Mouse (Mus musculus) hindbrain, embryonic 16.5 days (tissue): ENCODE measurements around the gene Gm13285. TPM values are rescaled to one million over a fixed set of nuclear protein-coding genes. Genes with fewer than 3 reads are reported as not detected.
"Not testable (repeated sequence)": the region's sequence is repeated elsewhere in the genome, so short reads cannot be mapped to it uniquely, and the experiment has no call there.

Experiments
- ATAC-seq: fragments of 200-750 bp; cut with Nextera tagmentation; 2 replicates; pipeline ENCODE4 v1.8.0; 2017; ENCODE audit warnings: moderate TSS enrichment, moderate library complexity
- H3K27ac ChIP-seq: fragments of 300-500 bp; sonication (generic); 2 replicates; pipeline ENCODE4 v1.5.1; 2014; ENCODE audit warnings: low read depth, mild to moderate bottlenecking, control low read depth, low read length, moderate library complexity
- H3K27me3 ChIP-seq: fragments of 300-500 bp; sonication (generic); replicated peaks from 2 replicates; pipeline ENCODE4 v1.6.1; 2014; ENCODE audit warnings: low read length; ENCODE audit not compliant: control insufficient read depth, insufficient read depth
- H3K36me3 ChIP-seq: fragments of 300-500 bp; sonication (generic); 2 replicates; pipeline ENCODE4 v1.6.1; 2014; ENCODE audit warnings: mild to moderate bottlenecking, low read length, moderate library complexity, mixed read lengths; ENCODE audit not compliant: control insufficient read depth, insufficient read depth
- H3K4me1 ChIP-seq: fragments of 300-500 bp; sonication (generic); 2 replicates; pipeline ENCODE4 v1.6.1; 2014; ENCODE audit warnings: low read depth, low read length; ENCODE audit not compliant: control insufficient read depth, insufficient read depth
- H3K4me2 ChIP-seq: fragments of 300-500 bp; sonication (generic); 2 replicates; pipeline ENCODE4 v1.6.1; 2014; ENCODE audit warnings: mild to moderate bottlenecking, low read length, control low read depth, moderate library complexity
- H3K4me3 ChIP-seq: fragments of 300-500 bp; sonication (generic); 2 replicates; pipeline ENCODE4 v1.5.1; 2014; ENCODE audit warnings: mild to moderate bottlenecking, low read length, control low read depth, moderate library complexity
- H3K9ac ChIP-seq: fragments of 300-500 bp; sonication (generic); 2 replicates; pipeline ENCODE4 v1.6.1; 2014; ENCODE audit warnings: low read depth, mild to moderate bottlenecking, control low read depth, low read length, moderate library complexity
- H3K9me3 ChIP-seq: fragments of 300-500 bp; sonication (generic); 2 replicates; pipeline ENCODE4 v1.6.1; 2014; ENCODE audit warnings: mild to moderate bottlenecking, low read length, moderate library complexity; ENCODE audit not compliant: control insufficient read depth
- WGBS: fragments of 180-500 bp; shearing (Covaris S2); extraction: QIAGEN DNeasy Blood & Tissue Kit; methylation state at CpG from one replicate; pipeline ENCODE4 v1.1.7; 2014; 5-methylcytosine and 5-hydroxymethylcytosine counted together
- polyA plus RNA-seq: library from polyadenylated mRNA; unstranded; fragments of >200 nt; fragmentation: Nextera tagmentation; extraction: Ambion mirVana; gene quantifications from 2 replicates; pipeline ENCODE4 v1.2.1, GENCODE M21; 2015

Gene Gm13285
- polyA plus RNA-seq, 1 experiment from 2014 or later, result 0.21 TPM

- H3K4me1 ChIP-seq, ATAC-seq, H3K9ac ChIP-seq, H3K36me3 ChIP-seq, H3K27me3 ChIP-seq, H3K27ac ChIP-seq, H3K4me2 ChIP-seq, H3K9me3 ChIP-seq, H3K4me3 ChIP-seq: not testable (repeated sequence)
- 0% methylated on average over 1 of the region's 28 CpGs for WGBS
Observed at GRCm38 (mm10) chr4:88788402-88788801, 11.1 kb upstream of the Gm13285 start, which contains the start of gene Gm13277. Gene Gm13277 (plus strand): TSS chr4:88788632.

- not testable (repeated sequence) for H3K9me3 ChIP-seq, H3K4me3 ChIP-seq, H3K4me1 ChIP-seq, H3K36me3 ChIP-seq, ATAC-seq, H3K27ac ChIP-seq, H3K9ac ChIP-seq, H3K4me2 ChIP-seq, H3K27me3 ChIP-seq
- no CpG with 5 or more reads among the region's 28 CpGs for WGBS
Observed at GRCm38 (mm10) chr4:88791250-88791649, 8.2 kb upstream of the Gm13285 start, which contains the start of gene Gm13278. Gene Gm13278 (plus strand): TSS chr4:88791550.

GRCm38 (mm10) chr4:88793936-88794675 lies 5.4 kb upstream of the Gm13285 start, which contains the start of gene Gm13275:
Gene Gm13275 (plus strand): TSS chr4:88794487.
- H3K9ac ChIP-seq, H3K4me1 ChIP-seq, H3K4me2 ChIP-seq, H3K9me3 ChIP-seq, H3K27me3 ChIP-seq, H3K27ac ChIP-seq, H3K36me3 ChIP-seq, ATAC-seq, H3K4me3 ChIP-seq: not testable (repeated sequence)
- WGBS, result 0% methylated on average over 4 of the region's 52 CpGs

- ATAC-seq, H3K4me1 ChIP-seq, H3K9ac ChIP-seq, H3K36me3 ChIP-seq, H3K4me3 ChIP-seq, H3K27me3 ChIP-seq, H3K9me3 ChIP-seq, H3K4me2 ChIP-seq, H3K27ac ChIP-seq: not testable (repeated sequence)
- no CpG with 5 or more reads among the region's 28 CpGs for WGBS
Observed at GRCm38 (mm10) chr4:88797097-88797496, 2.4 kb upstream of the Gm13285 start, which contains the start of gene Gm13279. Gene Gm13279 (plus strand): TSS chr4:88797397.

GRCm38 (mm10) chr4:88802954-88803353 lies 3.5 kb downstream of the Gm13285 start, which contains the start of gene Gm13287:
Gene Gm13287 (plus strand): TSS chr4:88803254.
- WGBS, result no CpG with 5 or more reads among the region's 29 CpGs
- not testable (repeated sequence) for H3K27ac ChIP-seq, H3K4me1 ChIP-seq, H3K4me3 ChIP-seq, ATAC-seq, H3K4me2 ChIP-seq, H3K9ac ChIP-seq, H3K27me3 ChIP-seq, H3K9me3 ChIP-seq, H3K36me3 ChIP-seq

- not testable (repeated sequence) for H3K4me3 ChIP-seq, H3K4me1 ChIP-seq, H3K9ac ChIP-seq, H3K27me3 ChIP-seq, H3K27ac ChIP-seq, ATAC-seq, H3K36me3 ChIP-seq, H3K9me3 ChIP-seq
- H3K4me2 ChIP-seq, result peak within 1 kb of the TSS; percentile 43
- WGBS, result no CpG with 5 or more reads among the region's 8 CpGs
Observed at GRCm38 (mm10) chr4:88805231-88805630, 5.8 kb downstream of the Gm13285 start, which contains the start of gene Gm13288. Gene Gm13288 (plus strand): TSS chr4:88805531.

- not testable (repeated sequence) for H3K36me3 ChIP-seq, H3K27me3 ChIP-seq, H3K4me3 ChIP-seq, H3K9me3 ChIP-seq, H3K9ac ChIP-seq, H3K27ac ChIP-seq, ATAC-seq, H3K4me1 ChIP-seq
- peak overlapping the region; percentile 43 for H3K4me2 ChIP-seq
- WGBS, result no CpG with 5 or more reads among the region's 34 CpGs
Observed at GRCm38 (mm10) chr4:88805761-88806160, 6.3 kb downstream of the Gm13285 start.

GRCm38 (mm10) chr4:88815928-88816327 lies 16.5 kb downstream of the Gm13285 start, which contains the start of gene Ifna7:
Gene Ifna7 (plus strand): TSS chr4:88816228.
- no peak within 1 kb of the TSS for H3K4me2 ChIP-seq
- no peaks in the 10 kb centered on the region for H3K9me3 ChIP-seq
- no peaks in the 10 kb centered on the region for H3K4me1 ChIP-seq
- no peaks in the 10 kb centered on the region for H3K36me3 ChIP-seq
- no peak within 1 kb of the TSS for H3K9ac ChIP-seq
- no peaks in the 10 kb centered on the region for H3K27me3 ChIP-seq
- H3K27ac ChIP-seq, result no peak within 1 kb of the TSS
- no peak for ATAC-seq
- 67% methylated on average over 3 of the region's 3 CpGs for WGBS
- H3K4me3 ChIP-seq, result no peak within 1 kb of the TSS

- no peak within 1 kb of the TSS for H3K4me3 ChIP-seq
- H3K36me3 ChIP-seq, result no peaks in the 10 kb centered on the region
- no peaks in the 10 kb centered on the region for H3K27me3 ChIP-seq
- WGBS, result 91% methylated on average over 1 of the region's 1 CpGs
- no peak within 1 kb of the TSS for H3K27ac ChIP-seq
- no peak for ATAC-seq
- H3K4me2 ChIP-seq, result no peak within 1 kb of the TSS
- H3K4me1 ChIP-seq, result no peaks in the 10 kb centered on the region
- no peaks in the 10 kb centered on the region for H3K9me3 ChIP-seq
- H3K9ac ChIP-seq, result no peak within 1 kb of the TSS
Observed at GRCm38 (mm10) chr4:88819659-88820058, 20.2 kb downstream of the Gm13285 start, which contains the start of gene Ifna11. Gene Ifna11 (plus strand): TSS chr4:88819959.
